Mouse (Mus musculus) layer of hippocampus, adult 2 months (tissue): ENCODE data around the gene Ccdc6. TPM values are rescaled to one million over a fixed set of nuclear protein-coding genes. Genes with fewer than 3 reads are reported as not detected.

Experiments
- DNase-seq, 2 experiments: peaks; one replicate each; pipeline ENCODE4 v3.0.0; 2022; ENCODE audit warnings: low spot score in 2 of 2
- H3K27ac ChIP-seq: fragments of 200-600 bp; 2 replicates; pipeline ENCODE4 v1.8.1; 2022
- H3K4me3 ChIP-seq: fragments of 200-600 bp; 2 replicates; pipeline ENCODE4 v1.8.1; 2022; ENCODE audit warnings: mild to moderate bottlenecking
- CTCF ChIP-seq: fragments of 200-600 bp; conservative IDR thresholded peaks from 2 replicates; pipeline ENCODE4 v1.8.1; 2022; ENCODE audit warnings: antibody characterized with exemption, mild to moderate bottlenecking, moderate library complexity
- long read RNA-seq, 2 experiments: library from polyadenylated mRNA; stranded (forward); transcript quantifications; one replicate each; pipeline ENCODE4 v2.0.0; 2021; ENCODE audit warnings: borderline mapping rate in 2 of 2
- total RNA-seq, 2 experiments: library from RNA; stranded (reverse); gene quantifications; 2 replicates each; pipeline ENCODE4 v1.2.3; 2021

The Ccdc6 gene
- 10 to 100 TPM; 60.5 to 65.6 TPM for total RNA-seq
- long read RNA-seq, experiment 1, partial matches to known transcripts = 0 of 6 reads
- long read RNA-seq, experiment 1, other reads (novel, unspliced or antisense) = 6 of 6 reads
- long read RNA-seq, experiment 2, partial matches to known transcripts = 9 of 9 reads
- long read RNA-seq, experiment 2, other reads (novel, unspliced or antisense) = 0 of 9 reads

- Histone ChIP-seq H3K4me3 (peak within 1 kb of the TSS; percentile 96), H3K27ac (peak within 1 kb of the TSS; percentile 94)
- peak; percentile 69 to 83 for DNase-seq
- TF ChIP-seq CTCF = peak; percentile 85
Measured at GRCm38 (mm10) chr10:70096366-70097188, at the start of gene Ccdc6. Ccdc6 (plus strand) TSS chr10:70097121.

GRCm38 (mm10) chr10:70049771-70050170 lies 47.1 kb upstream of the Ccdc6 start:
- DNase-seq = no peak
- Histone ChIP-seq H3K4me3 (no peak overlapping the region), H3K27ac (no peak overlapping the region)
- TF ChIP-seq CTCF = no peak

GRCm38 (mm10) chr10:70055291-70055690 lies 41.6 kb upstream of the Ccdc6 start:
- H3K4me3 ChIP-seq = no peak overlapping the region
- no peak overlapping the region for H3K27ac ChIP-seq
- TF ChIP-seq CTCF = no peak
- no peak for DNase-seq

GRCm38 (mm10) chr10:70057064-70057463 lies 39.9 kb upstream of the Ccdc6 start:
- Histone ChIP-seq H3K4me3 (no peak overlapping the region), H3K27ac (no peak overlapping the region)
- no peak for TF ChIP-seq CTCF
- no peak for DNase-seq

- no peak overlapping the region for H3K27ac ChIP-seq
- TF ChIP-seq CTCF = no peak
- DNase-seq = peak; percentile 34 to 66
- H3K4me3 ChIP-seq = no peak overlapping the region
Measured at GRCm38 (mm10) chr10:70060021-70060688, 36.8 kb upstream of the Ccdc6 start.

- Histone ChIP-seq H3K27ac (no peak overlapping the region), H3K4me3 (no peak overlapping the region)
- TF ChIP-seq CTCF = no peak
- no peak for DNase-seq
Measured at GRCm38 (mm10) chr10:70060689-70061081, 36.2 kb upstream of the Ccdc6 start.

- no peak for DNase-seq
- no peak overlapping the region for H3K4me3 ChIP-seq
- TF ChIP-seq CTCF = no peak
- H3K27ac ChIP-seq = no peak overlapping the region
Measured at GRCm38 (mm10) chr10:70063881-70064555, 32.9 kb upstream of the Ccdc6 start.

- TF ChIP-seq CTCF = no peak
- DNase-seq = no peak
- Histone ChIP-seq H3K4me3 (no peak overlapping the region), H3K27ac (no peak overlapping the region)
Measured at GRCm38 (mm10) chr10:70065191-70065590, 31.7 kb upstream of the Ccdc6 start.

GRCm38 (mm10) chr10:70066497-70067168 lies 30.3 kb upstream of the Ccdc6 start:
- no peak for DNase-seq
- no peak overlapping the region for H3K4me3 ChIP-seq
- no peak for TF ChIP-seq CTCF
- no peak overlapping the region for H3K27ac ChIP-seq

- Histone ChIP-seq H3K27ac (no peak overlapping the region), H3K4me3 (no peak overlapping the region)
- TF ChIP-seq CTCF = no peak
Measured at GRCm38 (mm10) chr10:70067169-70068115, 29.5 kb upstream of the Ccdc6 start.

GRCm38 (mm10) chr10:70069321-70069720 lies 27.6 kb upstream of the Ccdc6 start:
- Histone ChIP-seq H3K27ac (no peak overlapping the region), H3K4me3 (no peak overlapping the region)
- TF ChIP-seq CTCF = no peak
- DNase-seq = no peak

More at GRCm38 (mm10) chr10:70067169-70068115, 29.5 kb upstream of the Ccdc6 start:
- DNase-seq = no peak
